Mouse (Mus musculus) forebrain, embryonic 13.5 days (tissue): ENCODE data around the gene Baat. TPM values are rescaled to one million over a fixed set of nuclear protein-coding genes. Genes with fewer than 3 reads are reported as not detected.
"Not testable (repeated sequence)": the region's sequence is repeated elsewhere in the genome, so short reads cannot be mapped to it uniquely, and the experiment has no call there.

Source experiments
- ATAC-seq: fragments of 200-750 bp; cut with Nextera tagmentation; 2 replicates; pipeline ENCODE4 v1.8.0; 2017
- H3K27ac ChIP-seq: fragments of 300-500 bp; sonication (generic); 2 replicates; pipeline ENCODE4 v1.5.1; 2015; ENCODE audit warnings: inconsistent platforms, mild to moderate bottlenecking, moderate library complexity
- H3K27me3 ChIP-seq: fragments of 300-500 bp; sonication (generic); 2 replicates; pipeline ENCODE4 v1.6.1; 2015; ENCODE audit warnings: mild to moderate bottlenecking, inconsistent platforms
- H3K36me3 ChIP-seq: fragments of 300-500 bp; sonication (generic); 2 replicates; pipeline ENCODE4 v1.6.1; 2015; ENCODE audit warnings: mild to moderate bottlenecking, inconsistent platforms; ENCODE audit not compliant: poor library complexity, severe bottlenecking
- H3K4me1 ChIP-seq: fragments of 300-500 bp; sonication (generic); 2 replicates; pipeline ENCODE4 v1.6.1; 2015; ENCODE audit warnings: inconsistent platforms
- H3K4me2 ChIP-seq: fragments of 300-500 bp; sonication (generic); 2 replicates; pipeline ENCODE4 v1.6.1; 2015; ENCODE audit warnings: inconsistent platforms, mild to moderate bottlenecking, moderate library complexity
- H3K4me3 ChIP-seq: fragments of 300-500 bp; sonication (generic); 2 replicates; pipeline ENCODE4 v1.5.1; 2015; ENCODE audit warnings: mild to moderate bottlenecking, inconsistent platforms
- H3K9ac ChIP-seq: fragments of 300-500 bp; sonication (generic); 2 replicates; pipeline ENCODE4 v1.6.1; 2015; ENCODE audit warnings: mild to moderate bottlenecking, inconsistent platforms
- H3K9me3 ChIP-seq: fragments of 300-500 bp; sonication (generic); replicated peaks from 2 replicates; pipeline ENCODE4 v1.6.1; 2016; ENCODE audit warnings: inconsistent platforms
- WGBS: fragments of 180-500 bp; shearing (Covaris S2); methylation state at CpG from one replicate; pipeline ENCODE4 v1.1.7; 2015; 5-methylcytosine and 5-hydroxymethylcytosine counted together
- polyA plus RNA-seq: library from polyadenylated mRNA; unstranded; fragments of >200 nt; fragmentation: Nextera tagmentation; extraction: Ambion mirVana; gene quantifications from 2 replicates; pipeline ENCODE4 v1.2.1, GENCODE M21; 2015

The Baat gene
- polyA plus RNA-seq, 1 experiment from 2014 or later, result not detected

- peak overlapping the region; percentile 7; the same call in 1 of the 2 replicates for H3K4me2 ChIP-seq
These were observed 26.1 kb downstream of the Baat start for GRCm38 (mm10) chr4:49480104-49480760.

GRCm38 (mm10) chr4:49479035-49479434 is 27.3 kb downstream of the Baat start:
- H3K27me3 ChIP-seq, H3K4me3 ChIP-seq, H3K9ac ChIP-seq, ATAC-seq, H3K36me3 ChIP-seq, H3K9me3 ChIP-seq, H3K4me1 ChIP-seq, H3K4me2 ChIP-seq, H3K27ac ChIP-seq: not testable (repeated sequence)
- WGBS, result 12% methylated on average over 2 of the region's 2 CpGs

More at GRCm38 (mm10) chr4:49480104-49480760, 26.1 kb downstream of the Baat start:
- Histone ChIP-seq H3K9ac (no peak overlapping the region), H3K36me3 (no peaks in the 10 kb centered on the region), H3K27ac (no peak overlapping the region), H3K4me1 (0 out of 2 replicates have a peak, but pooled peaks cover 5% of the 10 kb centered on the region), H3K27me3 (no peaks in the 10 kb centered on the region), H3K9me3 (no peaks in the 10 kb centered on the region), H3K4me3 (no peak overlapping the region)
- no peak for ATAC-seq
- WGBS, result 25% methylated on average over 21 of the region's 21 CpGs

- Histone ChIP-seq H3K36me3 (no peaks in the 10 kb centered on the region), H3K27ac (no peak overlapping the region), H3K27me3 (no peaks in the 10 kb centered on the region), H3K4me2 (peak overlapping the region; percentile 55), H3K4me1 (0 out of 2 replicates have a peak, but pooled peaks cover 5% of the 10 kb centered on the region), H3K9me3 (no peaks in the 10 kb centered on the region), H3K9ac (no peak overlapping the region; the same call in 1 of the 2 replicates), H3K4me3 (peak overlapping the region; percentile 24; the same call in 1 of the 2 replicates)
- peak; percentile 81; the same call in 1 of the 2 replicates for ATAC-seq
- 19% methylated on average over 19 of the region's 19 CpGs for WGBS
These were observed 28.1 kb downstream of the Baat start for GRCm38 (mm10) chr4:49478118-49478877.

- H3K27ac ChIP-seq, result no peak overlapping the region
- 0 out of 2 replicates have a peak, but pooled peaks cover 5% of the 10 kb centered on the region for H3K4me1 ChIP-seq
- no peak for ATAC-seq
- H3K9me3 ChIP-seq, result no peaks in the 10 kb centered on the region
- H3K36me3 ChIP-seq, result no peaks in the 10 kb centered on the region
- no peak overlapping the region for H3K4me2 ChIP-seq
- H3K4me3 ChIP-seq, result no peak overlapping the region
- no peaks in the 10 kb centered on the region for H3K27me3 ChIP-seq
- no peak overlapping the region for H3K9ac ChIP-seq
These were observed 31.8 kb downstream of the Baat start for GRCm38 (mm10) chr4:49474583-49474982.

GRCm38 (mm10) chr4:49473435-49474100 is 32.8 kb downstream of the Baat start, which contains the start of gene Acnat1:
Acnat1 (minus strand) TSS chr4:49473912.
- Histone ChIP-seq H3K36me3 (no peaks in the 10 kb centered on the region), H3K4me2 (no peak within 1 kb of the TSS), H3K27me3 (no peaks in the 10 kb centered on the region), H3K4me1 (0 out of 2 replicates have a peak, but pooled peaks cover 5% of the 10 kb centered on the region), H3K4me3 (no peak within 1 kb of the TSS), H3K9me3 (no peaks in the 10 kb centered on the region), H3K27ac (no peak within 1 kb of the TSS), H3K9ac (no peak within 1 kb of the TSS)
- WGBS, result 34% methylated on average over 3 of the region's 3 CpGs
- ATAC-seq, result no peak

- WGBS, result 87% methylated on average over 3 of the region's 3 CpGs
- no peak overlapping the region for H3K27ac ChIP-seq
- H3K27me3 ChIP-seq, result no peaks in the 10 kb centered on the region
- no peak overlapping the region for H3K9ac ChIP-seq
- H3K9me3 ChIP-seq, result 0 out of 2 replicates have a peak, but pooled peaks cover 4% of the 10 kb centered on the region
- no peak for ATAC-seq
- no peaks in the 10 kb centered on the region for H3K36me3 ChIP-seq
- H3K4me2 ChIP-seq, result no peak overlapping the region
- H3K4me3 ChIP-seq, result no peak overlapping the region
- H3K4me1 ChIP-seq, result no peaks in the 10 kb centered on the region
These were observed 36.8 kb downstream of the Baat start for GRCm38 (mm10) chr4:49469435-49470151.

GRCm38 (mm10) chr4:49467360-49467759 is 39.0 kb downstream of the Baat start:
- no peaks in the 10 kb centered on the region for H3K36me3 ChIP-seq
- H3K9ac ChIP-seq, result no peak overlapping the region
- ATAC-seq, result no peak
- H3K27ac ChIP-seq, result no peak overlapping the region
- H3K27me3 ChIP-seq, result no peaks in the 10 kb centered on the region
- H3K4me2 ChIP-seq, result no peak overlapping the region
- 0 out of 2 replicates have a peak, but pooled peaks cover 4% of the 10 kb centered on the region for H3K9me3 ChIP-seq
- H3K4me3 ChIP-seq, result no peak overlapping the region
- WGBS, result 92% methylated on average over 6 of the region's 6 CpGs
- H3K4me1 ChIP-seq, result no peaks in the 10 kb centered on the region

- Histone ChIP-seq H3K9me3 (no peaks in the 10 kb centered on the region), H3K27ac (no peak overlapping the region), H3K4me1 (no peaks in the 10 kb centered on the region), H3K36me3 (no peaks in the 10 kb centered on the region), H3K4me2 (no peak overlapping the region), H3K27me3 (no peaks in the 10 kb centered on the region), H3K4me3 (no peak overlapping the region), H3K9ac (no peak overlapping the region)
- ATAC-seq, result no peak
- WGBS, result 74% methylated on average over 2 of the region's 2 CpGs
These were observed 50.2 kb downstream of the Baat start for GRCm38 (mm10) chr4:49456171-49456570.

GRCm38 (mm10) chr4:49451848-49452551 is 54.4 kb downstream of the Baat start:
- no peaks in the 10 kb centered on the region for H3K9me3 ChIP-seq
- H3K27ac ChIP-seq, result no peak overlapping the region
- no peaks in the 10 kb centered on the region for H3K27me3 ChIP-seq
- H3K4me1 ChIP-seq, result no peaks in the 10 kb centered on the region
- H3K4me3 ChIP-seq, result no peak overlapping the region
- no peak overlapping the region for H3K9ac ChIP-seq
- H3K36me3 ChIP-seq, result no peaks in the 10 kb centered on the region
- no peak for ATAC-seq
- WGBS, result 85% methylated on average over 1 of the region's 1 CpGs
- no peak overlapping the region for H3K4me2 ChIP-seq

- H3K27ac ChIP-seq, H3K4me2 ChIP-seq, H3K27me3 ChIP-seq, ATAC-seq, H3K9ac ChIP-seq, H3K9me3 ChIP-seq, H3K4me3 ChIP-seq, H3K4me1 ChIP-seq, H3K36me3 ChIP-seq: not testable (repeated sequence)
- WGBS, result 75% methylated on average over 1 of the region's 1 CpGs
These were observed 55.1 kb downstream of the Baat start for GRCm38 (mm10) chr4:49451133-49451847.
